Mouse (Mus musculus) ovary, postnatal 10 days (tissue): ENCODE results near the gene Gm12887.

ENCODE experiments used
- DNase-seq: peaks from one replicate; pipeline ENCODE4 v3.0.0; 2022; ENCODE audit warnings: low spot score

Gene Gm12887

GRCm38 (mm10) chr4:121622003-121622402 lies at the start of gene Gm12887:
Gm12887 (minus strand) TSS chr4:121622103.
- DNase-seq: no peak

- no peak for DNase-seq
These were observed 35.1 kb upstream of the Gm12887 start for GRCm38 (mm10) chr4:121657040-121657439.
